Comparison of ENCODE assay signal across 8 mouse cellular contexts in genomic region chr10:80147146-80147718, GRCm38 (mm10). TPM values are rescaled to one million over a fixed set of nuclear protein-coding genes. Genes with fewer than 3 reads are reported as not detected.
DNase-seq lines count a peak whose midpoint lies in the region; ATAC-seq and TF ChIP-seq lines count a peak whose summit lies in the region.

No protein-coding gene starts in this region.

- H3K4me2 ChIP-seq in heart, embryonic 13.5 days, result peak overlapping the region; percentile 93
- H3K4me2 ChIP-seq in limb, embryonic 14.5 days (replicated peaks; ENCODE audit: low read depth, low read length, severe bottlenecking), result peak overlapping the region; percentile 61
- H3K4me2 ChIP-seq in stomach, embryonic 14.5 days (replicated peaks; ENCODE audit: low read depth, low read length), result peak overlapping the region; percentile 46

- H3K27me3 ChIP-seq in heart, embryonic 13.5 days (replicated peaks), result no peaks in the 10 kb centered on the region
- H3K27me3 ChIP-seq in limb, embryonic 14.5 days (ENCODE audit: control insufficient read depth, insufficient read depth, low read length), result no peaks in the 10 kb centered on the region
- no peaks in the 10 kb centered on the region for H3K27me3 ChIP-seq in stomach, embryonic 14.5 days (ENCODE audit: control insufficient read depth, insufficient read depth, low read length)

- TF ChIP-seq POLR2A in limb, embryonic 14.5 days (IDR thresholded peaks at IDR 0.05; ENCODE audit: borderline replicate concordance, extremely low read depth, insufficient read depth, insufficient read length), result no peak

- ATAC-seq in heart, embryonic 13.5 days (ENCODE audit: extremely low read depth, insufficient number of reproducible peaks, low FRiP score, low TSS enrichment), result no peak
- ATAC-seq in limb, embryonic 14.5 days (ENCODE audit: low FRiP score, low read depth), result no peak
- no peak for ATAC-seq in stomach, embryonic 14.5 days (ENCODE audit: insufficient number of reproducible peaks, insufficient read depth, low FRiP score, low read depth)

- peak; percentile 51 for DNase-seq in gastrocnemius, adult 2 months
- DNase-seq in gastrocnemius, postnatal 4 days (ENCODE audit: low spot score in 2 of 2), result no peak
- DNase-seq in ES-E14 (ENCODE audit: low read depth, low spot score), result no peak
- DNase-seq in limb, embryonic 14.5 days (ENCODE audit: low spot score), result no peak
- no peak for DNase-seq in right cerebral cortex, adult 18-20 months
- no peak for DNase-seq in yolk sac, embryonic 10.5 days (ENCODE audit: low spot score)

- H3K9me3 ChIP-seq in ES-E14 (ENCODE audit: control insufficient read depth, insufficient read depth, low read depth, low read length), result no peaks in the 10 kb centered on the region
- H3K9me3 ChIP-seq in heart, embryonic 13.5 days, result no peaks in the 10 kb centered on the region
- no peaks in the 10 kb centered on the region for H3K9me3 ChIP-seq in limb, embryonic 14.5 days (ENCODE audit: control insufficient read depth, low read length)
- H3K9me3 ChIP-seq in stomach, embryonic 14.5 days (ENCODE audit: control insufficient read depth, low read depth, low read length), result no peaks in the 10 kb centered on the region

- 46% methylated on average over 5 of the region's 5 CpGs for WGBS in heart, embryonic 13.5 days
- WGBS in limb, embryonic 14.5 days, result 82% methylated on average over 5 of the region's 5 CpGs
- 63% methylated on average over 5 of the region's 5 CpGs for WGBS in stomach, embryonic 14.5 days

- intact Hi-C loops in gastrocnemius, adult 2 months (cut with DNase I), result no loop called here

- H3K9ac ChIP-seq in ES-E14 (ENCODE audit: insufficient read depth, low read depth, low read length, poor library complexity, severe bottlenecking), result no peak overlapping the region
- peak overlapping the region; percentile 100 for H3K9ac ChIP-seq in heart, embryonic 13.5 days
- H3K9ac ChIP-seq in limb, embryonic 14.5 days (ENCODE audit: low read depth, low read length, severe bottlenecking), result no peak overlapping the region
- H3K9ac ChIP-seq in stomach, embryonic 14.5 days (replicated peaks; ENCODE audit: low read depth, low read length), result peak overlapping the region; percentile 90; the same call in 1 of the 2 replicates

- in situ Hi-C loops in ES-E14 (cut with MboI; ENCODE audit: low sequenced_read_pairs in 2 of 2, unreplicated experiment in 2 of 2), result no loop called here

- peaks cover 0 to 30% of the 10 kb centered on the region in 2 experiments; a peak in 3 of 4 replicates for H3K4me1 ChIP-seq in ES-E14 (ENCODE audit: control insufficient read depth in 2 of 2, insufficient read depth in 2 of 2, low read length in 2 of 2, poor library complexity in 1 of 2)
- peaks cover 62% of the 10 kb centered on the region for H3K4me1 ChIP-seq in heart, embryonic 13.5 days
- peaks cover 17% of the 10 kb centered on the region; the same call in 1 of the 2 replicates for H3K4me1 ChIP-seq in limb, embryonic 14.5 days (ENCODE audit: control insufficient read depth, insufficient read depth, low read length)
- H3K4me1 ChIP-seq in stomach, embryonic 14.5 days (ENCODE audit: control insufficient read depth, insufficient read depth, low read length), result peaks cover 29% of the 10 kb centered on the region

- peaks cover 43% of the 10 kb centered on the region for H3K36me3 ChIP-seq in ES-E14 (ENCODE audit: control insufficient read depth, insufficient read depth, low read length, poor library complexity, severe bottlenecking)
- H3K36me3 ChIP-seq in heart, embryonic 13.5 days, result peaks cover 63% of the 10 kb centered on the region
- H3K36me3 ChIP-seq in limb, embryonic 14.5 days (ENCODE audit: control insufficient read depth, insufficient read depth, low read length), result peaks cover 56% of the 10 kb centered on the region
- H3K36me3 ChIP-seq in stomach, embryonic 14.5 days (ENCODE audit: control insufficient read depth, insufficient read depth, low read length), result peaks cover 37% of the 10 kb centered on the region; the same call in 1 of the 2 replicates

- H3K4me3 ChIP-seq in gastrocnemius, adult 2 months, result peak overlapping the region; percentile 89
- peak overlapping the region in 1 of 2 experiments; percentile 80; a peak in 1 of 4 replicates for H3K4me3 ChIP-seq in ES-E14 (ENCODE audit: insufficient read depth in 1 of 2, low read depth in 1 of 2, low read length in 2 of 2, poor library complexity in 1 of 2, severe bottlenecking in 1 of 2)
- peak overlapping the region; percentile 95 for H3K4me3 ChIP-seq in heart, embryonic 13.5 days
- peak overlapping the region; percentile 99 for H3K4me3 ChIP-seq in limb, embryonic 14.5 days (replicated peaks; ENCODE audit: low read length)
- H3K4me3 ChIP-seq in stomach, embryonic 14.5 days (ENCODE audit: low read depth, low read length), result peak overlapping the region; percentile 67; the same call in 1 of the 2 replicates

- no peak for TF ChIP-seq CTCF in gastrocnemius, adult 2 months (IDR thresholded peaks at IDR 0.05)

- H3K27ac ChIP-seq in gastrocnemius, adult 2 months, result peak overlapping the region; percentile 100
- peak overlapping the region; percentile 98 for H3K27ac ChIP-seq in ES-E14 (ENCODE audit: insufficient read depth, low read depth, low read length, poor library complexity, severe bottlenecking)
- peak overlapping the region; percentile 99 for H3K27ac ChIP-seq in heart, embryonic 13.5 days (replicated peaks)
- peak overlapping the region; percentile 99 for H3K27ac ChIP-seq in limb, embryonic 14.5 days (replicated peaks; ENCODE audit: low read depth, low read length)
- peak overlapping the region; percentile 100 for H3K27ac ChIP-seq in stomach, embryonic 14.5 days (ENCODE audit: low read length)

TF ChIP-seq in ES-E14, 5 proteins besides CTCF, POLR2A, EP300 and RAD21:
- TF ChIP-seq ZNF384 (IDR thresholded peaks at IDR 0.05; ENCODE audit: low read depth, low read length), result no peak
- no peak for TF ChIP-seq MAFK (IDR thresholded peaks at IDR 0.05; ENCODE audit: insufficient read depth, low read depth, low read length)
- no peak for TF ChIP-seq CHD2 (IDR thresholded peaks at IDR 0.05; ENCODE audit: low read depth, low read length)
- TF ChIP-seq ZC3H11A (IDR thresholded peaks at IDR 0.05; ENCODE audit: borderline replicate concordance, low read depth, low read length), result no peak
- TF ChIP-seq HCFC1 (IDR thresholded peaks at IDR 0.05; ENCODE audit: borderline replicate concordance, insufficient read depth, low read length), result no peak
TF ChIP-seq in ES-E14: peak in this region for 0.

RNA-seq across cellular contexts. Expression of gene Midn, which starts 0.8 kb away (rescaled TPM):
- 10 to 100 TPM; 34.3 to 39.8 TPM for total RNA-seq in gastrocnemius, adult 2 months (2021)
- total RNA-seq in gastrocnemius, postnatal 4 days (2021), result 10 to 100 TPM; 67.7 to 74.0 TPM
- 38.3 and 42.6 TPM in 2 replicates for total RNA-seq in ES-E14 (2012; rRNA removed)
- polyA plus RNA-seq in heart, embryonic 13.5 days (2015; fragmentation: Nextera tagmentation; extraction: Ambion mirVana), result 15.6 and 15.7 TPM in 2 replicates
- polyA plus RNA-seq in limb, embryonic 14.5 days (2012; rRNA removed), result 108 and 161 TPM in 2 replicates
- 33.4 and 39.6 TPM in 2 replicates for polyA plus RNA-seq in limb, embryonic 14.5 days (2014; fragmentation: Nextera tagmentation; extraction: Ambion mirVana)
- 29.3 and 32.1 TPM in 2 replicates for polyA plus RNA-seq in stomach, embryonic 14.5 days (2014; fragmentation: Nextera tagmentation; extraction: Ambion mirVana)

RNA-seq across cellular contexts. Expression of gene Cbarp, which starts 6.6 kb away (rescaled TPM):
- 1 to 10 TPM; 1.8 to 2.3 TPM for total RNA-seq in gastrocnemius, adult 2 months (2021)
- 1 to 10 TPM; 2.2 to 2.7 TPM for total RNA-seq in gastrocnemius, postnatal 4 days (2021)
- 20.9 and 41.0 TPM in 2 replicates for total RNA-seq in ES-E14 (2012; rRNA removed)
- 1.6 and 2.5 TPM in 2 replicates for polyA plus RNA-seq in heart, embryonic 13.5 days (2015; fragmentation: Nextera tagmentation; extraction: Ambion mirVana)
- 28.9 and 36.0 TPM in 2 replicates for polyA plus RNA-seq in limb, embryonic 14.5 days (2012; rRNA removed)
- 7.5 and 9.3 TPM in 2 replicates for polyA plus RNA-seq in limb, embryonic 14.5 days (2014; fragmentation: Nextera tagmentation; extraction: Ambion mirVana)
- 7.5 and 10.1 TPM in 2 replicates for polyA plus RNA-seq in stomach, embryonic 14.5 days (2014; fragmentation: Nextera tagmentation; extraction: Ambion mirVana)

RNA-seq across cellular contexts. Expression of gene Atp5d, which starts 8.8 kb away (rescaled TPM):
- total RNA-seq in gastrocnemius, adult 2 months (2021), result 100 to 1,000 TPM; 535 to 725 TPM
- total RNA-seq in gastrocnemius, postnatal 4 days (2021), result 100 to 1,000 TPM; 522 to 564 TPM
- 217 and 226 TPM in 2 replicates for total RNA-seq in ES-E14 (2012; rRNA removed)
- 808 and 893 TPM in 2 replicates for polyA plus RNA-seq in heart, embryonic 13.5 days (2015; fragmentation: Nextera tagmentation; extraction: Ambion mirVana)
- 449 and 577 TPM in 2 replicates for polyA plus RNA-seq in limb, embryonic 14.5 days (2012; rRNA removed)
- polyA plus RNA-seq in limb, embryonic 14.5 days (2014; fragmentation: Nextera tagmentation; extraction: Ambion mirVana), result 477 TPM in 2 replicates
- polyA plus RNA-seq in stomach, embryonic 14.5 days (2014; fragmentation: Nextera tagmentation; extraction: Ambion mirVana), result 481 and 531 TPM in 2 replicates

RNA-seq across cellular contexts. Expression of gene Cirbp, which starts 18.6 kb away (rescaled TPM):
- 10 to 100 TPM; 22.1 to 30.7 TPM for total RNA-seq in gastrocnemius, adult 2 months (2021)
- total RNA-seq in gastrocnemius, postnatal 4 days (2021), result 100 to 1,000 TPM; 107 to 153 TPM
- 69.6 and 105 TPM in 2 replicates for total RNA-seq in ES-E14 (2012; rRNA removed)
- polyA plus RNA-seq in heart, embryonic 13.5 days (2015; fragmentation: Nextera tagmentation; extraction: Ambion mirVana), result 87.9 and 96.4 TPM in 2 replicates
- polyA plus RNA-seq in limb, embryonic 14.5 days (2012; rRNA removed), result 286 and 289 TPM in 2 replicates
- polyA plus RNA-seq in limb, embryonic 14.5 days (2014; fragmentation: Nextera tagmentation; extraction: Ambion mirVana), result 101 and 106 TPM in 2 replicates
- polyA plus RNA-seq in stomach, embryonic 14.5 days (2014; fragmentation: Nextera tagmentation; extraction: Ambion mirVana), result 92.7 and 105 TPM in 2 replicates

RNA-seq across cellular contexts. Expression of gene 1600002K03Rik, which starts 25.5 kb away (rescaled TPM):
- 1 to 10 TPM; 6.6 to 7.1 TPM for total RNA-seq in gastrocnemius, adult 2 months (2021)
- total RNA-seq in gastrocnemius, postnatal 4 days (2021), result 1 to 10 TPM; 3.4 to 3.8 TPM
- total RNA-seq in ES-E14 (2012; rRNA removed), result 25.4 and 31.2 TPM in 2 replicates
- polyA plus RNA-seq in heart, embryonic 13.5 days (2015; fragmentation: Nextera tagmentation; extraction: Ambion mirVana), result 10.4 and 13.1 TPM in 2 replicates
- 10.9 and 15.5 TPM in 2 replicates for polyA plus RNA-seq in limb, embryonic 14.5 days (2012; rRNA removed)
- 8.5 and 12.8 TPM in 2 replicates for polyA plus RNA-seq in limb, embryonic 14.5 days (2014; fragmentation: Nextera tagmentation; extraction: Ambion mirVana)
- 12.5 and 13.9 TPM in 2 replicates for polyA plus RNA-seq in stomach, embryonic 14.5 days (2014; fragmentation: Nextera tagmentation; extraction: Ambion mirVana)

Comparison
In these comparisons a context has a peak if more than half of its experiments do, and no peak if none do; other contexts are left out.
1. H3K9ac ChIP-seq: peak in heart, embryonic 13.5 days (single experiment) and stomach, embryonic 14.5 days (single experiment); none in ES-E14 (single experiment) and limb, embryonic 14.5 days (single experiment).
2. Peak in every context shown above with its lines, with median percentiles within 50 percentile points of each other: H3K27ac ChIP-seq and H3K4me2 ChIP-seq.